Mouse (Mus musculus): ENCODE results near the gene Htra1. TPM values are rescaled to one million over a fixed set of nuclear protein-coding genes. Genes with fewer than 3 reads are reported as not detected.

Gene Htra1
- total RNA-seq, 2 experiments from 2014 or later = 78.8 to 98.4 TPM

- no peak for DNase-seq (ENCODE audit: low spot score in 2 of 2)
These were observed 66.2 kb downstream of the Htra1 start for GRCm38 (mm10) chr7:131001976-131002726.

GRCm38 (mm10) chr7:131004071-131004470 lies 68.2 kb downstream of the Htra1 start:
- DNase-seq (ENCODE audit: low spot score in 2 of 2) = no peak

GRCm38 (mm10) chr7:131007221-131007620 lies 71.3 kb downstream of the Htra1 start:
- DNase-seq (ENCODE audit: low spot score in 2 of 2) = no peak

- no peak for DNase-seq (ENCODE audit: low spot score in 2 of 2)
These were observed 73.3 kb downstream of the Htra1 start for GRCm38 (mm10) chr7:131009178-131009577.

GRCm38 (mm10) chr7:131011901-131012300 lies 76.0 kb downstream of the Htra1 start:
- DNase-seq (ENCODE audit: low spot score in 2 of 2) = no peak

GRCm38 (mm10) chr7:131019181-131019580 lies 83.3 kb downstream of the Htra1 start:
- no peak for DNase-seq (ENCODE audit: low spot score in 2 of 2)

GRCm38 (mm10) chr7:131024807-131025206 lies 88.9 kb downstream of the Htra1 start:
- DNase-seq (ENCODE audit: low spot score in 2 of 2) = no peak

GRCm38 (mm10) chr7:131027557-131027956 lies 91.6 kb downstream of the Htra1 start:
- DNase-seq (ENCODE audit: low spot score in 2 of 2) = no peak

- no peak for DNase-seq (ENCODE audit: low spot score in 2 of 2)
These were observed 95.8 kb downstream of the Htra1 start, which contains the start of gene Dmbt1 for GRCm38 (mm10) chr7:131031755-131032154. Gene Dmbt1, plus strand, starts transcription at chr7:131032053.

Small RNA genes within 50 kb of the gene (microRNA-seq; reads per million reads assigned to microRNA genes)
- gene Mir7061 = not detected

Other genes with a start within 250 kb of the Htra1 start
- under 1 TPM in 1 of 2 experiments, not detected in 1; 0.10 TPM for gene Btbd16, start 162.0 kb upstream of the Htra1 start, total RNA-seq (2021)
- gene Plekha1, start 70.4 kb upstream of the Htra1 start, total RNA-seq (2021) = 10 to 100 TPM; 31.4 to 37.8 TPM
- gene Dmbt1, start 95.9 kb downstream of the Htra1 start, total RNA-seq (2021) = not detected
- gene 4933402N03Rik, start 210.2 kb downstream of the Htra1 start, total RNA-seq (2021) = not detected
- not detected for gene 5430419D17Rik, start 238.3 kb downstream of the Htra1 start, total RNA-seq (2021)